Mouse (Mus musculus) heart, adult 2 months (tissue): Measurements from ENCODE around the gene 4930433I11Rik.
A peak's percentile ranks its signal among the peaks of the same experiment; 100 is the strongest.

ENCODE experiments used
- CTCF ChIP-seq: fragments of 200-600 bp; IDR thresholded peaks from 2 replicates; pipeline ENCODE4 v1.8.1; 2022; ENCODE audit warnings: antibody characterized with exemption, mild to moderate bottlenecking, moderate library complexity
- EP300 ChIP-seq: fragments of 200-500 bp; IDR thresholded peaks from 2 replicates; pipeline ENCODE4 v1.6.1; 2011; ENCODE audit warnings: low read depth, low read length, control low read depth; ENCODE audit not compliant: insufficient read depth
- POLR2A ChIP-seq: fragments of 200-500 bp; IDR thresholded peaks from 2 replicates; pipeline ENCODE4 v1.6.1; 2011; ENCODE audit warnings: mild to moderate bottlenecking, low read depth, low read length, control low read depth; ENCODE audit not compliant: insufficient read depth

GRCm38 (mm10) chr7:40942233-40942935, 45.0 kb upstream of the 4930433I11Rik start:
- TF ChIP-seq CTCF (peak; percentile 56), EP300 (no peak), POLR2A (no peak)
